Mouse (Mus musculus): Measurements from ENCODE around the gene Gse1. TPM values are rescaled to one million over a fixed set of nuclear protein-coding genes. Genes with fewer than 3 reads are reported as not detected.

Gse1 gene
- total RNA-seq, 1 experiment, result 21.4 TPM

DNA sequence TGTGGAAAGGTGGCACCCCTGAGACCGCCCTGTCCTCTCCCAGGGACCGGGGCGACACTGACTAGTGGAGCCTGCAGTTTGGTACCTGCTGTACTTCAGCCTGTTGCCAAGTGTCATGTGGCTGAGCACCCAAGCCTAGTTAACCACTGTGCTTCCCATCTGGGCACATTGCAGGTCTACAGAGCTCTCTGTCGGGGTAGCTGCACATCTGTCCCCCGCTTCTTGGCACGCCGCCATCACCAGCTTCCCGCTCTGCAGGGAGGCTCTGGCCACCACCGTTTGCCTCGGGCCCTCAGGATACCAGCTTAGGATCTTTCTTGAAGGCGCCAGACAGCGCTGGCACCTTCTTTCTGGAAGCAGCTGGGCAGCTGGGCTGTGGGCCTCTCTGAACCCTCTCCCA lies 6.2 kb downstream of the Gse1 start:
- no peaks in the 10 kb centered on the region for H3K9me3 ChIP-seq (ENCODE audit: control insufficient read depth, insufficient read depth, low read depth, low read length)
- H3K4me3 ChIP-seq (ENCODE audit: insufficient read depth in 1 of 2, low read depth in 1 of 2, low read length in 2 of 2, poor library complexity in 1 of 2, severe bottlenecking in 1 of 2), result no peak overlapping the region
- H3K27ac ChIP-seq (ENCODE audit: insufficient read depth, low read depth, low read length, poor library complexity, severe bottlenecking), result no peak overlapping the region
- H3K36me3 ChIP-seq (ENCODE audit: control insufficient read depth, insufficient read depth, low read length, poor library complexity, severe bottlenecking), result no peaks in the 10 kb centered on the region
- TF ChIP-seq HCFC1 (IDR thresholded peaks at IDR 0.05; ENCODE audit: borderline replicate concordance, insufficient read depth, low read length), result no peak
- no peak for TF ChIP-seq MAFK (IDR thresholded peaks at IDR 0.05; ENCODE audit: insufficient read depth, low read depth, low read length)
- no peak for TF ChIP-seq ZNF384 (IDR thresholded peaks at IDR 0.05; ENCODE audit: low read depth, low read length)
- no peak for TF ChIP-seq CHD2 (IDR thresholded peaks at IDR 0.05; ENCODE audit: low read depth, low read length)
- TF ChIP-seq ZC3H11A (IDR thresholded peaks at IDR 0.05; ENCODE audit: borderline replicate concordance, low read depth, low read length), result no peak
- H3K4me1 ChIP-seq (ENCODE audit: control insufficient read depth in 2 of 2, insufficient read depth in 2 of 2, low read length in 2 of 2, poor library complexity in 1 of 2), result peaks cover 0 to 2% of the 10 kb centered on the region in 2 experiments; a peak in 1 of 4 replicates
- no peak for DNase-seq (ENCODE audit: low read depth, low spot score)
- no peak overlapping the region for H3K9ac ChIP-seq (ENCODE audit: insufficient read depth, low read depth, low read length, poor library complexity, severe bottlenecking)
- in situ Hi-C loops (cut with MboI; ENCODE audit: low sequenced_read_pairs in 2 of 2, unreplicated experiment in 2 of 2), result no loop called here

DNA sequence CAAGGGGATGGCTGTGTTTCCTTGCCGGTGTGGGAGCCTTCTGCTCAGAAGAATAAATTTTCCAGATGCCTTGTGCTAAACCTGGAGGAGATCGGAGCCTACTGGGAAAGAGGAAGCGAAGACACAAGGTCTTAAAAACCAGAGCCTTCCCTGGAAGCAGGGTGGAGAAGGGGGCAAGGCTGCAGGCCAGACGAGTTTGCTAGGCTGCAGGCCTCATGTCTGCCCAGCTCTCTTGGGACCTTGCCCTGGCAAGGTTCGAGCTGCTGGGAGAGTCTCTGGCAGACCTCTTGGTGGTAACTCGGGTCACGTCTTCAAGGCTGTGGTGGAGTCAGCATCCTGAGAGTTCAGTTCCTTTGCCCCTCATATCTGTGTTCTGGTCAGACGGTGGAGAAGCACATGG lies 6.6 kb downstream of the Gse1 start:
- H3K4me3 ChIP-seq (ENCODE audit: insufficient read depth in 1 of 2, low read depth in 1 of 2, low read length in 2 of 2, poor library complexity in 1 of 2, severe bottlenecking in 1 of 2), result no peak overlapping the region
- no peak for DNase-seq (ENCODE audit: low read depth, low spot score)
- H3K4me1 ChIP-seq (ENCODE audit: control insufficient read depth in 2 of 2, insufficient read depth in 2 of 2, low read length in 2 of 2, poor library complexity in 1 of 2), result peaks cover 0 to 2% of the 10 kb centered on the region in 2 experiments; a peak in 1 of 4 replicates
- H3K36me3 ChIP-seq (ENCODE audit: control insufficient read depth, insufficient read depth, low read length, poor library complexity, severe bottlenecking), result no peaks in the 10 kb centered on the region
- no peak overlapping the region for H3K27ac ChIP-seq (ENCODE audit: insufficient read depth, low read depth, low read length, poor library complexity, severe bottlenecking)
- H3K9me3 ChIP-seq (ENCODE audit: control insufficient read depth, insufficient read depth, low read depth, low read length), result no peaks in the 10 kb centered on the region
- in situ Hi-C loops (cut with MboI; ENCODE audit: low sequenced_read_pairs in 2 of 2, unreplicated experiment in 2 of 2), result no loop called here
- TF ChIP-seq HCFC1 (IDR thresholded peaks at IDR 0.05; ENCODE audit: borderline replicate concordance, insufficient read depth, low read length) (no peak), CHD2 (IDR thresholded peaks at IDR 0.05; ENCODE audit: low read depth, low read length) (no peak), MAFK (IDR thresholded peaks at IDR 0.05; ENCODE audit: insufficient read depth, low read depth, low read length) (no peak), ZNF384 (IDR thresholded peaks at IDR 0.05; ENCODE audit: low read depth, low read length) (no peak), ZC3H11A (IDR thresholded peaks at IDR 0.05; ENCODE audit: borderline replicate concordance, low read depth, low read length) (no peak)
- H3K9ac ChIP-seq (ENCODE audit: insufficient read depth, low read depth, low read length, poor library complexity, severe bottlenecking), result no peak overlapping the region

DNA sequence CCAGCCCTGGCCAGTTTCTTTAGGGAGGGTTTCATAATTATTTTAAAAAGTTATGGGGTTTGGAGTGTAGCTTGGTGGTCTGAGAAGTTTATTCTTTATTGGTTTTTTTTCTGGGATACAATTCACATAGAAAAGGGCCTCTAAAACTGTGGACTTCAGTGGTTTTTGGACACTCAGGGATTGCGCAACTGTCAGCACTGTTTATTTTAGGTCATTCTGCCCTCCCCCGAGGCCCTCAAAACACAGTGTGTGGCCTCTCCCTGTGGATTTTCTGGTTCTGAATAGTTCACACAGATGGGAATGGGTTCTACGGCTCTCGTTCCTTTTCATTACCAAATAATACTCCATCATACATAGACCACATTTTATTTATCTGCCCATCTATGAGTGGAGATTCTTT lies 15.0 kb downstream of the Gse1 start:
- no peak for DNase-seq (ENCODE audit: low read depth, low spot score)
- H3K9me3 ChIP-seq (ENCODE audit: control insufficient read depth, insufficient read depth, low read depth, low read length), result no peaks in the 10 kb centered on the region
- no peaks in the 10 kb centered on the region for H3K36me3 ChIP-seq (ENCODE audit: control insufficient read depth, insufficient read depth, low read length, poor library complexity, severe bottlenecking)
- in situ Hi-C loops (cut with MboI; ENCODE audit: low sequenced_read_pairs in 2 of 2, unreplicated experiment in 2 of 2), result no loop called here
- H3K27ac ChIP-seq (ENCODE audit: insufficient read depth, low read depth, low read length, poor library complexity, severe bottlenecking), result no peak overlapping the region
- no peaks in the 10 kb centered on the region for H3K4me1 ChIP-seq (ENCODE audit: control insufficient read depth in 2 of 2, insufficient read depth in 2 of 2, low read length in 2 of 2, poor library complexity in 1 of 2)
- H3K4me3 ChIP-seq (ENCODE audit: insufficient read depth in 1 of 2, low read depth in 1 of 2, low read length in 2 of 2, poor library complexity in 1 of 2, severe bottlenecking in 1 of 2), result no peak overlapping the region
- no peak overlapping the region for H3K9ac ChIP-seq (ENCODE audit: insufficient read depth, low read depth, low read length, poor library complexity, severe bottlenecking)
- TF ChIP-seq ZNF384 (IDR thresholded peaks at IDR 0.05; ENCODE audit: low read depth, low read length) (no peak), MAFK (IDR thresholded peaks at IDR 0.05; ENCODE audit: insufficient read depth, low read depth, low read length) (no peak), HCFC1 (IDR thresholded peaks at IDR 0.05; ENCODE audit: borderline replicate concordance, insufficient read depth, low read length) (no peak), CHD2 (IDR thresholded peaks at IDR 0.05; ENCODE audit: low read depth, low read length) (no peak), ZC3H11A (IDR thresholded peaks at IDR 0.05; ENCODE audit: borderline replicate concordance, low read depth, low read length) (no peak)

DNA sequence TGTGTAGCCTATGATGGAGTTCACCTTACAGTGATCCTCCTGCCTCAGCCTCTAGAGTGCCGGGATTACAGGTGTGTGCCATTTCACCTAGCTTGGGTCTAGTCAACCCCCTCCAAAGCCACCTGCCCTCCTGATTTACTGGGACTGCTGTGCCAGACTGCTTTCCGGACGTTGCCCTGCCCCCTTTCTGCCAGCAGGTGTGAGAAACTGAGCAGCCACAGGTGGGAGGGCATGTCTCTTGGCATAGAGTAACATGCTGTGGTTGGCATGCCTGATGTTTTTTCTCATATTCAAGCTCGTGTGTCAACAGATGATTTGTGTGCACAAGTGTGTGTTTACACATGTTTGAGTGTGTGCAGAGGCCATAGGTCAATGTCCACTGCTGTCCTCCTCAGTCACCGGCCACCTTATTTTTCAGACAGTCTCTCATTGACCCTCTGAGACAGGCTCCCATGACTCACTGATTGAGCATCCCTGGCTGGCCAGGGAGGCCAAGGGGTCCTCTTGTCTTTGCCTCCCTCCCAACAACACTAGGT lies 15.7 kb downstream of the Gse1 start:
- Histone ChIP-seq H3K4me3 (ENCODE audit: insufficient read depth in 1 of 2, low read depth in 1 of 2, low read length in 2 of 2, poor library complexity in 1 of 2, severe bottlenecking in 1 of 2) (no peak overlapping the region), H3K4me1 (ENCODE audit: control insufficient read depth in 2 of 2, insufficient read depth in 2 of 2, low read length in 2 of 2, poor library complexity in 1 of 2) (no peaks in the 10 kb centered on the region), H3K9ac (ENCODE audit: insufficient read depth, low read depth, low read length, poor library complexity, severe bottlenecking) (no peak overlapping the region), H3K36me3 (ENCODE audit: control insufficient read depth, insufficient read depth, low read length, poor library complexity, severe bottlenecking) (no peaks in the 10 kb centered on the region), H3K9me3 (ENCODE audit: control insufficient read depth, insufficient read depth, low read depth, low read length) (no peaks in the 10 kb centered on the region), H3K27ac (ENCODE audit: insufficient read depth, low read depth, low read length, poor library complexity, severe bottlenecking) (no peak overlapping the region)
- in situ Hi-C loops (cut with MboI; ENCODE audit: low sequenced_read_pairs in 2 of 2, unreplicated experiment in 2 of 2), result no loop called here
- TF ChIP-seq ZC3H11A (IDR thresholded peaks at IDR 0.05; ENCODE audit: borderline replicate concordance, low read depth, low read length) (no peak), CHD2 (IDR thresholded peaks at IDR 0.05; ENCODE audit: low read depth, low read length) (no peak)
- no peak for DNase-seq (ENCODE audit: low read depth, low spot score)

DNA sequence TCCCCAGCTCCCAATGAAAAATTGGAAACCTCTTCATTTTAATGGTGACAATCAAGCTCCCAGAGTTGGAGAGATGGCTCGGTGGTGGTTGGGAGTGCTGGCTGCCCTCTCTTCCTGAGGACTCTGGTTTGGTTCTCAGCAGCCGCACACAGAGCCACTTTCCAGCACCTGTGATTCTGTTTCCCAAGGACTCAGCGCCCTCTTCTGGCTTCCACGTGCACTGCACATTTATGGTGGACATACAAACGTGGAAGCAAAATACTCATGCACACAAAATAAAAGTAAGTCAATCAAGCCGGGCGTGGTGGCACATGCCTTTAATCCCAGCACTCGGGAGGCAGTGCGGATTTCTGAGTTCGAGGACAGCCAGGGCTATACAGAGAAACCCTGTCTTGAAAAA lies 16.3 kb downstream of the Gse1 start:
- Histone ChIP-seq H3K36me3 (ENCODE audit: control insufficient read depth, insufficient read depth, low read length, poor library complexity, severe bottlenecking) (no peaks in the 10 kb centered on the region), H3K9ac (ENCODE audit: insufficient read depth, low read depth, low read length, poor library complexity, severe bottlenecking) (no peak overlapping the region), H3K27ac (ENCODE audit: insufficient read depth, low read depth, low read length, poor library complexity, severe bottlenecking) (no peak overlapping the region), H3K4me1 (ENCODE audit: control insufficient read depth in 2 of 2, insufficient read depth in 2 of 2, low read length in 2 of 2, poor library complexity in 1 of 2) (no peaks in the 10 kb centered on the region), H3K9me3 (ENCODE audit: control insufficient read depth, insufficient read depth, low read depth, low read length) (no peaks in the 10 kb centered on the region), H3K4me3 (ENCODE audit: insufficient read depth in 1 of 2, low read depth in 1 of 2, low read length in 2 of 2, poor library complexity in 1 of 2, severe bottlenecking in 1 of 2) (no peak overlapping the region)
- in situ Hi-C loops (cut with MboI; ENCODE audit: low sequenced_read_pairs in 2 of 2, unreplicated experiment in 2 of 2), result no loop called here
- DNase-seq (ENCODE audit: low read depth, low spot score), result no peak
- TF ChIP-seq ZC3H11A (IDR thresholded peaks at IDR 0.05; ENCODE audit: borderline replicate concordance, low read depth, low read length), result no peak
- TF ChIP-seq ZNF384 (IDR thresholded peaks at IDR 0.05; ENCODE audit: low read depth, low read length), result no peak
- TF ChIP-seq MAFK (IDR thresholded peaks at IDR 0.05; ENCODE audit: insufficient read depth, low read depth, low read length), result no peak
- no peak for TF ChIP-seq HCFC1 (IDR thresholded peaks at IDR 0.05; ENCODE audit: borderline replicate concordance, insufficient read depth, low read length)
